Mouse (Mus musculus): ENCODE measurements around the gene Ppil4. TPM values are rescaled to one million over a fixed set of nuclear protein-coding genes. Genes with fewer than 3 reads are reported as not detected.
A peak's percentile ranks its signal among the peaks of the same experiment; 100 is the strongest.

Gene Ppil4
- total and polyA plus RNA-seq, 3 experiments = 30.5 to 86.3 (median 34.7) TPM

- TF ChIP-seq JUND (IDR thresholded peaks at IDR 0.05; ENCODE audit: low read depth, low read length) = no peak
- 0 out of 2 replicates have a peak, but pooled peaks have one; percentile 46 for TF ChIP-seq ZMIZ1 (IDR thresholded peaks at IDR 0.05; ENCODE audit: low read depth, low read length)
Measured at GRCm38 (mm10) chr10:7780238-7781176, 12.2 kb upstream of the Ppil4 start (continued).

- Histone ChIP-seq H3K27me3 (ENCODE audit: control insufficient read depth in 1 of 2, insufficient read depth in 2 of 2, low read length in 2 of 2) (no peaks in the 10 kb centered on the region), H3K27ac (ENCODE audit: control insufficient read depth, low read depth, low read length) (peak overlapping the region; percentile 65), H3K79me2 (ENCODE audit: control insufficient read depth, insufficient read depth, low read length, poor library complexity) (peaks cover 5% of the 10 kb centered on the region; the same call in 1 of the 2 replicates), H3K4me3 (ENCODE audit: control insufficient read depth in 1 of 2, insufficient read depth in 1 of 2, low read depth in 2 of 2, low read length in 2 of 2) (peak overlapping the region; percentile 60 to 83), H3K9ac (ENCODE audit: control insufficient read depth, low read depth, low read length, poor library complexity, severe bottlenecking) (peak overlapping the region; percentile 86), H3K9me3 (replicated peaks; ENCODE audit: insufficient read depth, low read length) (no peaks in the 10 kb centered on the region), H3K4me1 (ENCODE audit: control insufficient read depth in 1 of 2, insufficient read depth in 2 of 2, low read length in 2 of 2) (peaks cover 0 to 5% of the 10 kb centered on the region in 2 experiments; a peak in 3 of 4 replicates), H3K36me3 (ENCODE audit: control insufficient read depth in 1 of 2, insufficient read depth in 2 of 2, low read length in 2 of 2) (peaks cover 0 to 6% of the 10 kb centered on the region in 2 experiments; a peak in 1 of 4 replicates)
- TF ChIP-seq MAZ (IDR thresholded peaks at IDR 0.05; ENCODE audit: low read depth, low read length) (no peak), MYC (IDR thresholded peaks at IDR 0.05; ENCODE audit: low read depth, low read length) (no peak), MXI1 (IDR thresholded peaks at IDR 0.05; ENCODE audit: low read depth, low read length) (0 out of 2 replicates have a peak, but pooled peaks have one; percentile 37), ZC3H11A (IDR thresholded peaks at IDR 0.05; ENCODE audit: low read depth, low read length) (no peak), BHLHE40 (IDR thresholded peaks at IDR 0.05; ENCODE audit: borderline replicate concordance, low read depth, low read length) (no peak), ZKSCAN1 (IDR thresholded peaks at IDR 0.05; ENCODE audit: low read depth, low read length) (no peak), ETS1 (IDR thresholded peaks at IDR 0.05; ENCODE audit: low read depth, low read length) (0 out of 2 replicates have a peak, but pooled peaks have one; percentile 4), MAX (IDR thresholded peaks at IDR 0.05; ENCODE audit: low read length) (no peak), POLR2AphosphoS2 (IDR thresholded peaks at IDR 0.05; ENCODE audit: low read length) (no peak), NRF1 (IDR thresholded peaks at IDR 0.05; ENCODE audit: insufficient read depth, low read depth, low read length, poor library complexity, severe bottlenecking) (no peak), GATA1 (IDR thresholded peaks at IDR 0.05; ENCODE audit: low read depth, low read length) (no peak), POLR2AphosphoS5 (IDR thresholded peaks at IDR 0.05; ENCODE audit: borderline replicate concordance, low read depth, low read length) (no peak), TBP (IDR thresholded peaks at IDR 0.05; ENCODE audit: low read depth, low read length) (no peak)
- DNase-seq (ENCODE audit: low read depth, low spot score) = no peak
Measured at GRCm38 (mm10) chr10:7781214-7781613, 11.5 kb upstream of the Ppil4 start.

GRCm38 (mm10) chr10:7787319-7787718 is 5.4 kb upstream of the Ppil4 start:
- H3K9ac ChIP-seq (ENCODE audit: control insufficient read depth, low read depth, low read length, poor library complexity, severe bottlenecking) = no peak overlapping the region
- no peak for DNase-seq (ENCODE audit: low read depth, low spot score)
- H3K4me3 ChIP-seq (ENCODE audit: control insufficient read depth in 1 of 2, insufficient read depth in 1 of 2, low read depth in 2 of 2, low read length in 2 of 2) = no peak overlapping the region
- H3K27me3 ChIP-seq (ENCODE audit: control insufficient read depth in 1 of 2, insufficient read depth in 2 of 2, low read length in 2 of 2) = no peaks in the 10 kb centered on the region
- peaks cover 8% of the 10 kb centered on the region for H3K79me2 ChIP-seq (ENCODE audit: control insufficient read depth, insufficient read depth, low read length, poor library complexity)
- peaks cover 0 to 5% of the 10 kb centered on the region in 2 experiments; a peak in 3 of 4 replicates for H3K36me3 ChIP-seq (ENCODE audit: control insufficient read depth in 1 of 2, insufficient read depth in 2 of 2, low read length in 2 of 2)
- TF ChIP-seq KAT2A (conservative IDR thresholded peaks at IDR 0.05; ENCODE audit: low read depth, low read length) = no peak
- TF ChIP-seq USF2 (IDR thresholded peaks at IDR 0.05; ENCODE audit: borderline replicate concordance in 1 of 2, insufficient read depth in 1 of 2, low read depth in 1 of 2, low read length in 2 of 2) = no peak
- no peak for TF ChIP-seq MXI1 (IDR thresholded peaks at IDR 0.05; ENCODE audit: low read depth, low read length)
- TF ChIP-seq TCF12 (IDR thresholded peaks at IDR 0.05; ENCODE audit: low read depth, low read length) = no peak
- no peak for TF ChIP-seq SMC3 (IDR thresholded peaks at IDR 0.05; ENCODE audit: low read depth, low read length)
- no peak for TF ChIP-seq GATA1 (IDR thresholded peaks at IDR 0.05; ENCODE audit: low read depth, low read length)
- no peak for TF ChIP-seq EP300 (IDR thresholded peaks at IDR 0.05; ENCODE audit: low read depth in 1 of 2, low read length in 2 of 2)
- TF ChIP-seq CTCF (IDR thresholded peaks at IDR 0.05 in 2 of 3, conservative IDR thresholded peaks at IDR 0.05 in 1 of 3; ENCODE audit: control insufficient read depth in 1 of 3, insufficient read depth in 1 of 3, low read depth in 2 of 3, low read length in 3 of 3, poor library complexity in 1 of 3, severe bottlenecking in 1 of 3) = no peak
- TF ChIP-seq NELFE (IDR thresholded peaks at IDR 0.05; ENCODE audit: low read depth, low read length) = no peak
- TF ChIP-seq POLR2AphosphoS5 (IDR thresholded peaks at IDR 0.05; ENCODE audit: borderline replicate concordance, low read depth, low read length) = no peak
- no peak for TF ChIP-seq POLR2AphosphoS2 (IDR thresholded peaks at IDR 0.05; ENCODE audit: low read length)
- no peak for TF ChIP-seq E2F4 (IDR thresholded peaks at IDR 0.05; ENCODE audit: borderline replicate concordance, low read depth, low read length)
- no peaks in the 10 kb centered on the region for H3K4me1 ChIP-seq (ENCODE audit: control insufficient read depth in 1 of 2, insufficient read depth in 2 of 2, low read length in 2 of 2)
- no peaks in the 10 kb centered on the region for H3K9me3 ChIP-seq (replicated peaks; ENCODE audit: insufficient read depth, low read length)
- H3K27ac ChIP-seq (ENCODE audit: control insufficient read depth, low read depth, low read length) = no peak overlapping the region
